Mouse (Mus musculus): ENCODE data around the gene Denr.

DNA sequence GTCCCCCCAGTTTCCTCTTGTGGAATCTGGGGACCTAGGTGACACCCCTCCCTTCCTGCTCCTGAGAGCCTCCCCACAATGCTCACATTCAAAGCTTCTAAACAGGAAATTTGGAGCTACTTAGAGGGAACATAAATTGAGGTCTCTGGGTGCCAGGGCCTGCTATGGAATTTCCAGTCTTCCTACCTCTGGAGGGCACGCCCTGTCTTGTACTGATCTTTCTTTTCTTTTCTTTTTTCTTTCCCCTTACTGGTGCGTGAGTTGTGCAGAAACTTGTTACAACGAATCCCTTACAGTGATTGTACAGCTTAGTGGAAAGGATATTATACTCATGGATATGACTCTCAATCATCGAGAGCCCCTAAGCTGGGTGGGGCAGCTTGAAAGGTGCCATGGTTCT, 37.4 kb upstream of the Denr start:
- TF ChIP-seq CTCF (IDR thresholded peaks at IDR 0.05; ENCODE audit: borderline replicate concordance, control insufficient read depth, extremely low read depth, insufficient read depth, low read length, poor library complexity), result no peak
- no peak for TF ChIP-seq POLR2A (IDR thresholded peaks at IDR 0.05; ENCODE audit: control insufficient read depth, extremely low read depth, insufficient read depth, low read length, poor library complexity)

Data from thymus, adult 2 months (tissue).